Mouse (Mus musculus): Measurements from ENCODE around the gene Uba52.

The Uba52 gene

DNA sequence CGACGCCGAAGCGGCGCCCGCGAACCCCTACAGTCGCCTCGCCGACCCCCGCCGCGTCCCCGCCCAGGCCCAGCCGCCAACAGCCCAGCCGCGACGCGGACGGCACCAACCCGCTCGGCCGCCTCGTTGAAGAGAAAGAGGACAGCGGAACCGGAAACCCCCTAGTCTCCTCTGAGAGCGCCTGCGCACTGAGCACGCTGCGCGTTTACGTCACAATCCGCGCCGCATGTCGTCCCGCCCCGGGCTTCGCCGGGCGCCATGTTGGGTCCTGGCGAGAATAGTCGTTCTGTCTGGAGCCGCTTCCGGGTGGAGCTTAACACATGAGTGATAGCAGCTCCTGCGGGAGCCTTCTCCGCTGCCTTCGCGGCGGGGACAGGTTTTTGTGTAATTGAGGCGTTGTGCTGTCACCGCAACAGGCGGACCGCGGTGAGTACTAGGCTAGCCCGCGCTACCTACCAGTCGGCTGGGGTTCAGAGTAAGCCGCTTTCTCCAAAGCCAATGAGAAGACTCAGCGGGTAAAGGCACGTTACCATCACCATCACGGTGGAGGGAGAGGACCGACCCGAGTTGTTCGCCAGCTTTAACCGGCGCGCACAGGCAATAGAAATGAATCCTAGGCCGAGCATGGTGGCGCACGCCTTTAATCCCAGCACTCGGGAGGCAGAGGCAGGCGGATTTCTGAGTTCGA is at the start of gene Uba52:
TSS of gene Uba52 (minus strand) at position 574 of the 688 bp plus-strand sequence.
- DNase-seq (ENCODE audit: low spot score), result peak; percentile 96

- DNase-seq (ENCODE audit: low spot score), result peak; percentile 78
Measured at GRCm38 (mm10) chr8:70560096-70560495, 49.5 kb upstream of the Uba52 start.

DNA sequence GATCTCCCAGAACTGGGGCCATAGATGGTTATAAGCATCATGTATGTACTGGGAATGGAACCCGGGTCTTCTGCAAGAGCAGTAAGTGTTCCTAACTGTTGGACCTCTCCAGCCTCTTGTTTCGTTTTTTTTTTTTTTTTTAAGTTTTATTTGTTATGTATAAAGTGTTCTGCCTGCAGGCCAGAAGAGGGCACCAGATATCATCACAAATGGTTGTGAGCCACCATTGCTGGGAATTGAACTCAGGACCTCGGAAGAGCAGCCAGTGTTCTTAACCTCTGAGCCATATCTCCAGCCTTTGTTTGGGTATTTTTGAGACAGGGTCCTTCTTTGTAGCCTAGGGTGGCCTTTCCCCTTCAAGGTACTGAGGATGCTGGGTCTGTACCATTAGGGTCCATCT is 48.4 kb upstream of the Uba52 start:
- no peak for DNase-seq (ENCODE audit: low spot score)

DNA sequence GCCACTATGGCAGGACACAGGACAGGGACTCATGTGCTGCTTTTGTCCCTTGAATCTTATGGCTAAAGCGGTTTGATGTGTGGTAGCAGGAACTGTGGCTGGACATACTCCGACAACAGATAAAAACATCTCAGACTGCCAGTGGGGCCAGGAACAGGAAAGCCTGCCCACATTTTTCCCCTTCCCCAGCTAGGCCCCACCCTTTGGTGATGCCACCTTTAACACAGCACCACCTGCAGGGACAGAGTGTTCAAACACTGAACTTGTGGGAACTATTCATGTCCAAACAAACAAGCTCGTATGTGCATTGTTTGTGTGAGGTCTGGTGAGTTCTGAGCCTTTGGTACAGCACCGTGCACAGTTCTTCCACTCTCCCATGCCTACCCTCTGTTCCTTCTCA is 47.7 kb upstream of the Uba52 start:
- no peak for DNase-seq (ENCODE audit: low spot score)

GRCm38 (mm10) chr8:70555079-70555747 is 44.6 kb upstream of the Uba52 start:
- DNase-seq (ENCODE audit: low spot score), result no peak

DNA sequence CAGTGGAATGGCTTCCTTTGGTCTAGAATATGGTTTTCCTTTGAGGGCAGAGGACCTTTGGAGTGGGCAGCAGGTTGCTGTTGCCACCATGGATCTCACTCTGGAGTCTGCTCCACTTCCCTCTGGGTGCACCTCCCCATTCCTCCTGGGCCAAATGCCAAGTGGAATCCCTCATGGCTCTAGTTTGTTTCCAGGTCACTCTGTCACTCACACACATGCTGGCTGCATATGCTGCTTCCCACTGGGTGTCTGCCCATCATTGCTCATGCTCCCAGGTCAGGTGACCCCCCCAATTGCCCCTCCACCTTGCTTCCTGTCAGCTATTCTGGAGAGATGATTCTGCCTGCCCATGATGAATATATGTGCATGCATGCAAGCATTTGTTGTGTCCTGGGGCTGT is 43.1 kb upstream of the Uba52 start:
- DNase-seq (ENCODE audit: low spot score), result peak; percentile 59

DNA sequence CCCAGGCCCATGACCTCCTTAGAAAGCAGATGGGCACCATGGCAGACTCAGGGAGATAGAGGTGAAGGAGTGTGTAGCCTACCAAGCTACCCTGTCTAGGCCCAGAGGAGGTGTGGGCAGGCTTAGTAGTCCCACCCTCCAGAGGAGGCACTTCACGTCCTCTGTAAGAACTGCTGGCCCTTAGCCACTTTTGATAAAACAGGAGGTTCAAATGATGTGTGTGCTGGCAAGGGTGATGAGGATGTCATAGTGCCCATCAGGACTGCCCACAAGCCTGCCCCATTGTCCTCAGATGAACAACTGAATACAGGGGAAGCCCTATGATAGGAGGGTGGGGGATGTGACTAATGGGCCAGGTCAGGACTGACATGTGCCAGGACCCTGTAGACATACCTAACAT is 42.2 kb upstream of the Uba52 start:
- DNase-seq (ENCODE audit: low spot score), result no peak

- no peak for DNase-seq (ENCODE audit: low spot score)
Measured at GRCm38 (mm10) chr8:70551558-70552161, 41.1 kb upstream of the Uba52 start.

DNA sequence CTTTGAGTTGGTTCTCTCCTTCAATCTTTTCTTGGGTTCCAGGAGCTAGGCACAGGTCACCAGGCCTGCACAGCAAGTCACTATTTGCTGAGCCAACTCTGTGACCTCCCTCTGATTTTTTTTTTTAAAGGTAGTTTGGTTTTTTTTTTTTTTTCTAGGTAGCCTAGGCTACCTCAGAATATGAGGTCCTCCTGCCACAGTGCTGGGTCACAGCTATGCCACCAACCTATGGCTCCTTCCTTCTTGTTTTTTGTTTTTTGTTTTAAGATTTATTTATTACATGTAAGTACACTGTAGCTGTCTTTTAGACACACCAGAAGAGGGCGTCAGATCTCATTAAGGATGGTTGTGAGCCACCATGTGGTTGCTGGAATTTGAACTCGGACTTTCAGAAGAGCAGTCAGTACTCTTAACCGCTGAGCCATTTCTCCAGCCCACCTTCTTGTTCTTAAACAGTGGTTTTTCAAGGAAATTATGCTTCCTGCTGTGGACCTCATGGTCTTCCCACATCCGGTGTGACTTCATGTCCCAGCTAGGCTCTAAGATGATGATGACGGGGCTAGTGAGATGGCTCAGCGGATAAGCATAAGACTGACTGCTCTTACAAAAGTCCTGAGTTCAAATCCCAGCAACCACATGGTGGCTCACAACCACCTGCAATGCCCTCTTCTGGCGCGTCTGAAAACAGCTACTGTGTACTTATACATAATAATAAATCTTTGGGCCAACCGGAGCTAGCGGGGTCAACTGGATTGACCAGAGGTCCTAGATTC is 39.0 kb upstream of the Uba52 start:
- DNase-seq (ENCODE audit: low spot score), result no peak

DNA sequence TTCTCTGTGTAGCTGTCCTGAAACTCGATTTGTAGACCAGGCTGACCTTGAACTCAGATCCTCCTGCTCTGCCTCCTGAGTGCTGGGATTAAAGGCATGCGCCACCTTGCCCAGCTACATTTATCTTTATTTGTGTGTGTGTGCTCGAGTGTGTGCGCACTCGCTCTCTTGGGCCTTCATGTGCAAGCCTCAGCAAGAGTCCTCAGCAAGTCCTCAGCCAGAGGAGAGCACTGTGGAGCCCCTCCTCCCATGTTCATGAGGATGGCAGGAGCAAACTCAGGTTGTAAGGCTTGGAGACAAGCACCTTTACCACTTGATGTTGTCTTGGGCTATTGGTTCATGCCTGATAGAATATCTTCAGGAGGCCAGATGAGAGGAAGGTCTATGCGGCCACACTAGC is 37.2 kb upstream of the Uba52 start:
- DNase-seq (ENCODE audit: low spot score), result no peak

- no peak for DNase-seq (ENCODE audit: low spot score)
Measured at GRCm38 (mm10) chr8:70546412-70546811, 35.8 kb upstream of the Uba52 start.

GRCm38 (mm10) chr8:70544200-70544687 is 33.6 kb upstream of the Uba52 start:
- DNase-seq (ENCODE audit: low spot score), result no peak

- DNase-seq (ENCODE audit: low spot score), result no peak
Measured at GRCm38 (mm10) chr8:70541081-70541480, 30.5 kb upstream of the Uba52 start.

GRCm38 (mm10) chr8:70540507-70541071 is 30.0 kb upstream of the Uba52 start:
- DNase-seq (ENCODE audit: low spot score), result no peak

DNA sequence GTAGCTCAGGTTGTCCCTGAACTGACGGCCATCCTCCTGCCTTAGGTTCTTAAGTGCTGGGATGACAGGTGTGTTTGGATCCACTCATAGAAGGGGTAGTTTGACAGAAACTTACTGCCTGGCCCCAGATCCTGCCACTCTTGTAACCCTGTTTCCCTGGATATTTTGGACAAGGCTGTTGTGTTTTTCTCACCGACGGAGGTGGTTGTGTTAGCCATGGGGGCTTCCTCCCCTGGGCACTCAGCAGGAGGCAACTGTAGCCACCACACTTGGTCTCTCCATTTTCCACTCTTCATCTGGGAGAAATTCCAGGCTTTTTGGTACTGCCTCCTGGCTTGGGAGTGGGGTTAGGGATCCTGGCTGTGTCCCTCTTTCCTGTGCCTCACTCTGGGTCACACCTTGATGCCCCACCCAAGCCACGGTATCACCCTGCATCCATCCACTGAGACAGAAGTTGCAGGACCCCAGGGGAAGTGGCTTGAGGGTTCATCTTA is 29.5 kb upstream of the Uba52 start:
- no peak for DNase-seq (ENCODE audit: low spot score)

DNA sequence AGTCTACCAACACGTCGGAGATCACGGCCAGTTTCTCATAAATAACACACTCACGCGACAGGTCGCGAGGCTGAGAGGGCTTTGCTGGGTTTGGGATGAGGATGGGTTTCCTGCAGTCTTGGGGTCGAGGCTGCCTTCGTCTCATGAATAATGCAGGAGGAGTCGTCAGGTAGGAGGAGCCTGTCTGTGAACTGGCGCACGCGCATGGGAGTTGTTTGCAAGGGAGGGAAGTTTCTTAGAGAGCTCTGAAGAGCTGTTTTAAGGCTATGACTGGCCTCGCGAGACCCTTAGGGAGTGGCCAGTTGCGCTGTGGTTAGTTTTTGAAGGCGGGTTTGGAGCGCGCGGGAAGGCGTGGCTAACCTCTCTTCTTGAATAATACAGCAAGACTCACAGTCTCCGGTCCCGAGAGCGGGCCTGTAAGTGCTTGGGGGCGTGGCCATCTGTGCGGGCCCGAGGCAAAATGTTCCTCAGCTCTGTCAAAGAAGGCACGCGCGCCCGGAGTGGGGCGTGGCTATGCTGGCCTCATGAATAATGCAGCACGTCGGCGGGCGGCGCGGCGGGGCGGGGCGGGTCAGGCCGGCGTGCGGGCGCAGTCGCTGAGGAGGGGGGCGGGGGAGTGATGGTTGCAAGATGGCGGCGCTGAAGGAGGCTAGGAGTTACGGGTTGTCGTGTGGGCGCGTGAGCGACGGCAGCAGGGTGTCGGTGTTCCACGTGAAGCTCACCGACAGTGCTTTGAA is 28.6 kb upstream of the Uba52 start, which contains the start of gene Ell:
TSS of gene Ell (plus strand) at position 381 of the 737 bp plus-strand sequence.
- peak; percentile 100 for DNase-seq (ENCODE audit: low spot score)

- peak; percentile 100 for DNase-seq (ENCODE audit: low spot score)
Measured at GRCm38 (mm10) chr8:70538633-70539076, 28.1 kb upstream of the Uba52 start.

DNA sequence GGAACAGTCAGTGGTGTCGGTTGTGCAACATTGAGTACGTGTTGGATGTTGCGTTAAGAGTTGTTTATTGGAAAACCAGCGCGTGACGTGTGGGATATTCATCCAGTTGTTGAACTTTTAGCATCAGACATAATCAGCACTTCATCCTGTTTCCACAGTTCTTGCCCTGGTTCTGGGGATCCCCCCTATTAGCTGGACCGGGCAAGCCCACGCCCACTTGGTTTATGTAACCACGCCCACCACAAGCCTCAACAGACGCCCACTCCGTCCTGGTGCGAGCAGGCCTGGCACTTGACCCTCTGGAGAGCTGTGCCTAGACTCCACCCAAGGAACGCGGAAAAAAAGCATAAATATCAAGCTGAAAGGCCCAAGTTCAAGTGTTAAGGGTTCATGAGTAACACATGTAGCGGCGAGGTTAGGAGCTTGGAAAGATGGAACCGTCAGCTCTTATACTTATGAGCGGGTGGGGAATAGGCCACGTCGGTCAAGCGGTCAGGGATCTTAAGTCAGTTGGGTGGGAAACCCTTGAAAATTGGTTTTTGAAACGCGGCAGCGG is 27.5 kb upstream of the Uba52 start:
- DNase-seq (ENCODE audit: low spot score), result peak; percentile 77

DNA sequence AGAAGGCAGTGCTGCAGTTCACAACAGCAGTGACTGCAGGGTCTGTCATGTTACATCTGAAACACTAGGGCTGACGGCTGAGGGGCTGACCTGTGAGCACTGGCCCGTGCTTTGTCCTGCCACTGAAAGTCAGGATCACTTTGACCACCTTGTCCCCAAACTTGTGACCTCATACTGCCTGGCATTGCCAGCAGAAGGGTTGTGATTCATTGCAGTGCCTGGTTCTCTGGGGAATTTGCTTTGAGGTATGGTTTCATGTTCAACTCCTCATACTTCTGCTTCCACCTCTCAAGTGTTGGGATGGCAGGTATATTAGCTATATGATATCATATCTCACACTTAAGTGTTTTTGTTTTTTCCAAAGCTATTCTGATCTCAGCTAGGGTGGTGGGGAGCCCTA is 25.1 kb upstream of the Uba52 start:
- no peak for DNase-seq (ENCODE audit: low spot score)

DNA sequence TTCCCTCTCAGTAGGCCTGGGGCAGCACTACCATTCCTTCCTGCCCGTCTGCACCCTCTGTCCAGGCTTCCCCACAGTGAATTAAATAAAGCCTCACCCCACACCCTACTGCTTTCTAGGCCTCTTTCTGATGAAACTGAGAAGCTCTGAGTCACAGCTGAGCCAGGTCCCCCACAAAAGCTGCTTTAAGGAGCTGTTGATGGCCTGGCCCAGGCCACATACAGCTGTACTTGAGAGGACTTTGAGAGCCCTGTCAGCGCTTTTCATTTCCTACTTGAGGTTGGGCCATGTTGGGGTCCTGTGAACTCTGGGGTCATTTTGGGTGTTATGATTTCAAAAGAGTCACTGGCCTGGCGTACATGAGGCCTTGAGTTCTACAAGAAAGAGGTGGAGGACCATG is 24.6 kb upstream of the Uba52 start:
- DNase-seq (ENCODE audit: low spot score), result no peak

GRCm38 (mm10) chr8:70534281-70534680 is 23.7 kb upstream of the Uba52 start:
- no peak for DNase-seq (ENCODE audit: low spot score)
